ENCODE assay signal across 19 mouse cellular contexts in genomic region chr2:160768097-160768695, GRCm38 (mm10). TPM values are rescaled to one million over a fixed set of nuclear protein-coding genes. Genes with fewer than 3 reads are reported as not detected.
DNase-seq lines count a peak whose midpoint lies in the region; ATAC-seq and TF ChIP-seq lines count a peak whose summit lies in the region.
"Had no signal": no experiment of that assay in that cellular context is flagged by ENCODE, and none has a peak within 500 bp of the region (broad histone marks: within the 10 kb centered on the region; RNA-seq: fewer than 3 reads in every experiment).

No protein-coding gene starts in this region.

- H3K27me3 ChIP-seq in heart, adult 2 months (ENCODE audit: control insufficient read depth, insufficient read depth, low read length) = no peaks in the 10 kb centered on the region
- no peaks in the 10 kb centered on the region for H3K27me3 ChIP-seq in kidney, embryonic 16.5 days (ENCODE audit: insufficient read depth, low read length)
- no peaks in the 10 kb centered on the region for H3K27me3 ChIP-seq in embryonic facial prominence, embryonic 10.5 days (replicated peaks; ENCODE audit: low read depth, poor library complexity, severe bottlenecking)
- H3K27me3 ChIP-seq: forebrain, embryonic 12.5 days; hindbrain, embryonic 15.5 days; neural tube, embryonic 13.5 days had no signal

- H3K9me3 ChIP-seq in kidney, embryonic 16.5 days (ENCODE audit: low read length) = no peaks in the 10 kb centered on the region
- H3K9me3 ChIP-seq in embryonic facial prominence, embryonic 10.5 days = no peaks in the 10 kb centered on the region
- H3K9me3 ChIP-seq: forebrain, embryonic 12.5 days; hindbrain, embryonic 15.5 days; limb, embryonic 10.5 days; neural tube, embryonic 13.5 days had no signal

- TF ChIP-seq CTCF in heart, adult 2 months (IDR thresholded peaks at IDR 0.05) = no peak

- WGBS in heart, adult 2 months = 61% methylated on average over 4 of the region's 4 CpGs
- 84% methylated on average over 4 of the region's 4 CpGs for WGBS in kidney, embryonic 16.5 days
- WGBS in embryonic facial prominence, embryonic 10.5 days = 83% methylated on average over 4 of the region's 4 CpGs

- no peak overlapping the region for H3K4me3 ChIP-seq in heart, adult 2 months
- H3K4me3 ChIP-seq in kidney, embryonic 16.5 days (ENCODE audit: low read length) = no peak overlapping the region
- H3K4me3 ChIP-seq in embryonic facial prominence, embryonic 10.5 days = no peak overlapping the region
- H3K4me3 ChIP-seq: forebrain, embryonic 12.5 days; hindbrain, embryonic 15.5 days; limb, embryonic 10.5 days; neural tube, embryonic 13.5 days had no signal

- no peaks in the 10 kb centered on the region; the same call in 1 of the 2 replicates for H3K79me2 ChIP-seq in heart, adult 2 months (replicated peaks; ENCODE audit: control insufficient read depth, insufficient read depth, low read length)

- peak overlapping the region; percentile 88 for H3K27ac ChIP-seq in heart, adult 2 months
- H3K27ac ChIP-seq in kidney, embryonic 16.5 days (ENCODE audit: low read length) = no peak overlapping the region
- no peak overlapping the region for H3K27ac ChIP-seq in embryonic facial prominence, embryonic 10.5 days (replicated peaks)
- H3K27ac ChIP-seq: forebrain, embryonic 12.5 days; hindbrain, embryonic 15.5 days; limb, embryonic 10.5 days had no signal

- TF ChIP-seq POLR2A in heart, adult 2 months (IDR thresholded peaks at IDR 0.05; ENCODE audit: insufficient read depth, low read depth, low read length) = no peak

- H3K36me3 ChIP-seq in heart, adult 2 months (ENCODE audit: control insufficient read depth, insufficient read depth, low read length) = peaks cover 35% of the 10 kb centered on the region
- peaks cover 14% of the 10 kb centered on the region; the same call in 1 of the 2 replicates for H3K36me3 ChIP-seq in kidney, embryonic 16.5 days (ENCODE audit: insufficient read depth, low read length)
- peaks cover 60% of the 10 kb centered on the region for H3K36me3 ChIP-seq in embryonic facial prominence, embryonic 10.5 days (replicated peaks)

- no peak for TF ChIP-seq EP300 in heart, adult 2 months (IDR thresholded peaks at IDR 0.05; ENCODE audit: insufficient read depth, low read depth, low read length)

- H3K4me2 ChIP-seq in kidney, embryonic 16.5 days (replicated peaks; ENCODE audit: low read depth, low read length) = no peak overlapping the region
- H3K4me2 ChIP-seq: forebrain, embryonic 12.5 days; hindbrain, embryonic 15.5 days; neural tube, embryonic 13.5 days had no signal

- intact Hi-C loops in heart, adult 2 months (cut with DNase I) = no loop called here
- intact Hi-C loops in heart, postnatal 25 days (cut with DNase I) = loop anchor here (5.0 kb wide), 1 partner anchor 34 kb away; no protein-coding TSS in a partner anchor

- peaks cover 41% of the 10 kb centered on the region for H3K4me1 ChIP-seq in heart, adult 2 months (ENCODE audit: control insufficient read depth, insufficient read depth, low read length)
- H3K4me1 ChIP-seq in kidney, embryonic 16.5 days (ENCODE audit: insufficient read depth, low read length) = no peaks in the 10 kb centered on the region
- H3K4me1 ChIP-seq in embryonic facial prominence, embryonic 10.5 days = no peaks in the 10 kb centered on the region
- H3K4me1 ChIP-seq: limb, embryonic 10.5 days; neural tube, embryonic 13.5 days had no signal

- no peak overlapping the region for H3K9ac ChIP-seq in heart, adult 2 months (ENCODE audit: low read depth, low read length)
- no peak overlapping the region for H3K9ac ChIP-seq in kidney, embryonic 16.5 days (replicated peaks; ENCODE audit: low read length)
- H3K9ac ChIP-seq: forebrain, embryonic 12.5 days; hindbrain, embryonic 15.5 days; liver, postnatal 0 days; neural tube, embryonic 13.5 days had no signal

- 0 out of 2 replicates have a peak, but pooled peaks have one; percentile 24 for ATAC-seq in kidney, embryonic 16.5 days (ENCODE audit: low FRiP score, low TSS enrichment)
- ATAC-seq: intestine, postnatal 0 days; liver, postnatal 0 days had no signal

- no peak for DNase-seq in heart, adult 2 months
- DNase-seq in heart, postnatal 25 days (ENCODE audit: low spot score) = no peak
- DNase-seq in kidney, postnatal 4 days = no peak
- DNase-seq in right cerebral cortex, postnatal 14 days = peak; percentile 29
- no peak for DNase-seq in right cerebral cortex, postnatal 36 days (ENCODE audit: low spot score in 2 of 2)
- DNase-seq in embryonic facial prominence, embryonic 10.5 days (ENCODE audit: low spot score) = no peak
- DNase-seq: adrenal gland, adult 2 months; cerebellum, adult 2 months; kidney, postnatal 10 days; liver, postnatal 0 days; lung, postnatal 4 days; right cerebral cortex, adult 18-20 months; thymus, adult 18-20 months had no signal

RNA-seq across cellular contexts. Expression of gene Plcg1, which starts 37.1 kb away (rescaled TPM):
- total RNA-seq in heart, adult 2 months (2021) = 10 to 100 TPM; 56.4 to 67.2 TPM
- polyA plus RNA-seq in heart, adult 2 months (2012; rRNA removed) = 45.8 and 66.5 TPM in 2 replicates
- 10 to 100 TPM; 59.7 to 63.1 TPM for total RNA-seq in heart, postnatal 25 days (2021)
- polyA plus RNA-seq in kidney, embryonic 16.5 days (2015; fragmentation: Nextera tagmentation; extraction: Ambion mirVana) = 49.9 and 50.6 TPM in 2 replicates
- polyA plus RNA-seq in embryonic facial prominence, embryonic 10.5 days (2016; fragmentation: Nextera tagmentation; extraction: Ambion mirVana) = 80.9 and 81.8 TPM in 2 replicates
